Mouse (Mus musculus) forebrain, embryonic 11.5 days (tissue): ENCODE data around the gene Pde1a. TPM values are rescaled to one million over a fixed set of nuclear protein-coding genes. Genes with fewer than 3 reads are reported as not detected.

ENCODE experiments used
- ATAC-seq: fragments of 200-750 bp; cut with Nextera tagmentation; replicated peaks from 2 replicates; pipeline ENCODE4 v1.8.0; 2017; ENCODE audit warnings: moderate TSS enrichment; ENCODE audit not compliant: low FRiP score
- DNase-seq: peaks from one replicate; pipeline ENCODE4 v3.0.0-alpha.2; 2017; ENCODE audit warnings: low spot score
- H3K27ac ChIP-seq: fragments of 300-500 bp; sonication (generic); 2 replicates; pipeline ENCODE4 v1.5.1; 2014; ENCODE audit warnings: low read depth, low read length
- H3K27me3 ChIP-seq: fragments of 300-500 bp; sonication (generic); 2 replicates; pipeline ENCODE4 v1.6.1; 2014; ENCODE audit warnings: mild to moderate bottlenecking, low read length, mixed read lengths; ENCODE audit not compliant: control insufficient read depth, insufficient read depth
- H3K36me3 ChIP-seq: fragments of 300-500 bp; sonication (generic); 2 replicates; pipeline ENCODE4 v1.6.1; 2014; ENCODE audit warnings: mild to moderate bottlenecking, low read length, moderate library complexity, mixed read lengths; ENCODE audit not compliant: control insufficient read depth, insufficient read depth
- H3K4me1 ChIP-seq: fragments of 300-500 bp; sonication (generic); replicated peaks from 2 replicates; pipeline ENCODE4 v1.6.1; 2014; ENCODE audit warnings: low read length, mixed read lengths; ENCODE audit not compliant: control insufficient read depth, insufficient read depth
- H3K4me2 ChIP-seq: fragments of 300-500 bp; sonication (generic); 2 replicates; pipeline ENCODE4 v1.6.1; 2014; ENCODE audit warnings: low read depth, mild to moderate bottlenecking, low read length, moderate library complexity, mixed read lengths; ENCODE audit not compliant: severe bottlenecking
- H3K4me3 ChIP-seq: fragments of 300-500 bp; sonication (generic); 2 replicates; pipeline ENCODE4 v1.5.1; 2014; ENCODE audit warnings: low read depth, low read length
- H3K9ac ChIP-seq: fragments of 300-500 bp; sonication (generic); 2 replicates; pipeline ENCODE4 v1.6.1; 2014; ENCODE audit warnings: low read length
- H3K9me3 ChIP-seq: fragments of 300-500 bp; sonication (generic); 2 replicates; pipeline ENCODE4 v1.6.1; 2016; ENCODE audit warnings: low read length, mixed read lengths; ENCODE audit not compliant: control insufficient read depth
- WGBS: fragments of 180-500 bp; shearing (Covaris S2); extraction: QIAGEN DNeasy Blood & Tissue Kit; methylation state at CpG from one replicate; pipeline ENCODE4 v1.1.7; 2014; 5-methylcytosine and 5-hydroxymethylcytosine counted together
- polyA plus RNA-seq: library from polyadenylated mRNA; unstranded; fragments of >200 nt; fragmentation: Nextera tagmentation; extraction: Ambion mirVana; gene quantifications from 2 replicates; pipeline ENCODE4 v1.2.1, GENCODE M21; 2014

The Pde1a gene
- polyA plus RNA-seq, result 1.9 and 2.2 TPM in 2 replicates

- H3K4me1 ChIP-seq, result 0 out of 2 replicates have a peak, but pooled peaks cover 4% of the 10 kb centered on the region
These were observed at the start of gene Pde1a for GRCm38 (mm10) chr2:80128861-80129698. Pde1a (minus strand) TSS chr2:80129458.

DNA sequence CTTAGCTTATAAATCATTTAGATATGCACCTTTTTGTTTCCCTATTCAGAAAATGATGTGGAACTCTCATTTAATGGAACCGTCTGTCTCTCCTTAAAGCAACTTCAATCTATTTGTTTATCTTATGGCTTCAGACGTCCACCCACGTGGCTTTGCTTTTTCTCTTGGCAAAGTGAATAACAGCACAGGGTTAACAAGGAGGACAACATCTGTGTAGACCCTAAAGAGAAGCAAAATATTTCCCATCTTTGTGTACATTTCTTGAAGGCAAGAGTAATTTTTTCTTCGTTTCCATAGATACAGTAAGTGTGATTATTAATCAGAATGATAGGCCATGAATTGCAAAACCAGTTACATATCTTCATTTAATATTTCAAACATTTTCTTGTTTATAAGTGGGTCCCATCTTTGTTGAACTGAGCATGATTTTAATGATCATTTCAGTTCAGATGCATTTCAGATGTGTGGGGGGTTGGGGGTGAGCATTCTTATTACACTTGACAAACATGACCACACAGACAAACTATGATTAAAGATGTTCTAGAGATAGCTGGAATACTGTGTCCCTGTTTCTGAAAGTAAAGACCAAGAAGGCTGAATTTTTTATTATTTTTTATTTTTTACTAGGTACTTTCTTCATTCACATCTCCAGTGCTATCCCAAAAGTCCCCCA lies 49.5 kb upstream of the Pde1a start:
- no peaks in the 10 kb centered on the region for H3K36me3 ChIP-seq
- H3K4me2 ChIP-seq, result no peak overlapping the region
- 81% methylated on average over 4 of the region's 4 CpGs for WGBS
- DNase-seq (no peak), ATAC-seq (no peak)
- no peaks in the 10 kb centered on the region for H3K9me3 ChIP-seq
- H3K27me3 ChIP-seq, result no peaks in the 10 kb centered on the region
- H3K4me3 ChIP-seq, result no peak overlapping the region
- H3K27ac ChIP-seq, result no peak overlapping the region
- H3K4me1 ChIP-seq, result no peaks in the 10 kb centered on the region
- no peak overlapping the region for H3K9ac ChIP-seq

More at GRCm38 (mm10) chr2:80128861-80129698, at the start of gene Pde1a:
- H3K4me2 ChIP-seq, result peak within 1 kb of the TSS; percentile 57
- WGBS, result 10% methylated on average over 21 of the region's 21 CpGs
- no peak within 1 kb of the TSS for H3K27ac ChIP-seq
- H3K36me3 ChIP-seq, result no peaks in the 10 kb centered on the region
- peak within 1 kb of the TSS; percentile 27 for H3K4me3 ChIP-seq
- H3K9ac ChIP-seq, result peak within 1 kb of the TSS; percentile 12; the same call in 1 of the 2 replicates
- H3K27me3 ChIP-seq, result no peaks in the 10 kb centered on the region
- ATAC-seq (peak; percentile 91), DNase-seq (peak; percentile 63)
- H3K9me3 ChIP-seq, result no peaks in the 10 kb centered on the region

DNA sequence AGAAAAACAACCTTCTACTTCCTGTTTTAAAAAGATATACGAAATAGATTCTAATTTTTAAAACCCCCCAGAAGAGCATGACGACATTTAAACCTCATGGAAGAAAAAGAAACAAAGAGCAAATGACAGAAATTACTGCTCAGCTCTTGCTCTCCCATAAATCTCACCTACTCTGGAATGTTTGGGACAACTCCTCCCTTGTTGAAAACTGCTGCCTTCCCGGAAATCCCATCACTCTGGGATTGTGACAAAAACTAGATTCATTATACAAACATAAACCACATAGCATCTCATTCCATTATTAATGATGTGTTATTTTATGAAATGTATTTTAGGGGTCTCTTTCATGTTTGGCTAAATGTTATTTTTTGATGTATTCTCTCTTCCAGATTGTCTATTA lies 48.9 kb upstream of the Pde1a start:
- no peaks in the 10 kb centered on the region for H3K4me1 ChIP-seq
- H3K4me3 ChIP-seq, result no peak overlapping the region
- no peak overlapping the region for H3K9ac ChIP-seq
- 84% methylated on average over 3 of the region's 3 CpGs for WGBS
- H3K27ac ChIP-seq, result no peak overlapping the region
- no peak for ATAC-seq
- no peak overlapping the region for H3K4me2 ChIP-seq
- H3K36me3 ChIP-seq, result no peaks in the 10 kb centered on the region
- no peak for DNase-seq
- H3K9me3 ChIP-seq, result no peaks in the 10 kb centered on the region
- no peaks in the 10 kb centered on the region for H3K27me3 ChIP-seq

DNA sequence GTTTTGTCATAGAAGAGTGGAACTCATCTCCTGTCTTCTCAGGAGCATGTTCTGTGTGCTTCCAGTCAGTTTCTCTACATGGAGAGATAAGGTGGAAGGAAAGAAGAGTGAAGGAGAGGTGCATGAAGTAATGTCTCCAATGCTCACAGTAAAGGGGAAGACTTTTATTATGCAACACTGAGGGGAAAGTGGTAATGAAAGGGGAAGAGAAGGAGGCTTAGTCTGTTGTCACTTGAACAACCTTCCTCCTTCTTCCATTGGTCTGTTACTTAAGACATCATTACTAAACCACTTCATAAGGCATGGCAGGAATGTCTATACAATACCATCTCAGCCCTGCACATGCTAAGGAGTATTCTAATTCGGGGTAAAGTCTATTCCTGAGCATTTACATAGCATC lies 38.8 kb upstream of the Pde1a start:
- Histone ChIP-seq H3K36me3 (no peaks in the 10 kb centered on the region), H3K9ac (no peak overlapping the region), H3K4me1 (no peaks in the 10 kb centered on the region), H3K4me2 (no peak overlapping the region), H3K27me3 (no peaks in the 10 kb centered on the region), H3K27ac (no peak overlapping the region), H3K9me3 (no peaks in the 10 kb centered on the region), H3K4me3 (no peak overlapping the region)
- ATAC-seq (no peak), DNase-seq (no peak)
- 86% methylated on average over 1 of the region's 1 CpGs for WGBS

- Histone ChIP-seq H3K9me3 (no peaks in the 10 kb centered on the region), H3K27me3 (no peaks in the 10 kb centered on the region), H3K4me1 (no peaks in the 10 kb centered on the region), H3K4me2 (no peak overlapping the region), H3K27ac (no peak overlapping the region), H3K9ac (no peak overlapping the region), H3K4me3 (no peak overlapping the region), H3K36me3 (no peaks in the 10 kb centered on the region)
- ATAC-seq, result no peak
- WGBS, result 87% methylated on average over 2 of the region's 2 CpGs
- no peak for DNase-seq
These were observed 29.5 kb upstream of the Pde1a start for GRCm38 (mm10) chr2:80158784-80159183.

GRCm38 (mm10) chr2:80158196-80158595 lies 28.9 kb upstream of the Pde1a start:
- no peak for ATAC-seq
- WGBS, result 89% methylated on average over 3 of the region's 3 CpGs

DNA sequence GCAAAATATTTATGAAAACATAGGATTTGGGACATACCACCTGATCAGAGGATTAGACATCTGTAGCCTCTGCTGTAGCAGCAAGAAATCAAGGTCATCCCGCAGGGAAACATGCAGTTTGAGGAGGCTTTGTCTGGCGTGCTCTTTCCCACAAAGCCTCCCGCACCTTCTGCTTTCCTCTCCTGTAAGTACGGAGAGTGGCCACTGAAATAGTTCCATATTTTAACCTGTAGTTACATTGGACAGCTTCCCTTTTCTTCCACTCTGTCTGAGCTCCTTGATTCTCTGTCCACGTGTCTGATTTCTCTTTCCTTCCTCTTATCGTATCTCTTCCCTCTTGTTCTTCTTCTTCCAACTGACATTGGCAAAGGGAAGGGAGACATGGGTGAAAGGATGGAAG lies 20.8 kb upstream of the Pde1a start:
- WGBS, result 76% methylated on average over 6 of the region's 6 CpGs

More at GRCm38 (mm10) chr2:80158196-80158595, 28.9 kb upstream of the Pde1a start:
- Histone ChIP-seq H3K36me3 (no peaks in the 10 kb centered on the region), H3K9me3 (no peaks in the 10 kb centered on the region), H3K27ac (no peak overlapping the region), H3K4me3 (no peak overlapping the region), H3K4me1 (no peaks in the 10 kb centered on the region), H3K27me3 (no peaks in the 10 kb centered on the region), H3K4me2 (no peak overlapping the region), H3K9ac (no peak overlapping the region)
- DNase-seq, result no peak

GRCm38 (mm10) chr2:80149332-80149731 lies 20.1 kb upstream of the Pde1a start:
- H3K27ac ChIP-seq, result no peak overlapping the region
- H3K36me3 ChIP-seq, result no peaks in the 10 kb centered on the region
- DNase-seq (no peak), ATAC-seq (no peak)
- 62% methylated on average over 3 of the region's 3 CpGs for WGBS
- no peaks in the 10 kb centered on the region for H3K27me3 ChIP-seq
- no peak overlapping the region for H3K4me2 ChIP-seq
- no peaks in the 10 kb centered on the region for H3K4me1 ChIP-seq
- no peak overlapping the region for H3K9ac ChIP-seq
- no peaks in the 10 kb centered on the region for H3K9me3 ChIP-seq
- no peak overlapping the region for H3K4me3 ChIP-seq

More for the DNA sequence above, 20.8 kb upstream of the Pde1a start:
- no peak for ATAC-seq
- Histone ChIP-seq H3K4me1 (no peaks in the 10 kb centered on the region), H3K4me3 (no peak overlapping the region), H3K4me2 (no peak overlapping the region), H3K27ac (no peak overlapping the region), H3K36me3 (no peaks in the 10 kb centered on the region), H3K9me3 (no peaks in the 10 kb centered on the region), H3K27me3 (no peaks in the 10 kb centered on the region), H3K9ac (no peak overlapping the region)
- no peak for DNase-seq
